Mouse (Mus musculus) megakaryocyte progenitor cell, adult 5-6 weeks (primary cell): Measurements from ENCODE around the gene Col5a3. TPM values are rescaled to one million over a fixed set of nuclear protein-coding genes. Genes with fewer than 3 reads are reported as not detected.
"Not testable (repeated sequence)": the region's sequence is repeated elsewhere in the genome, so short reads cannot be mapped to it uniquely, and the experiment has no call there.

Source experiments
- ATAC-seq: replicated peaks from 2 replicates; pipeline ENCODE4 v1.8.0; 2016; ENCODE audit warnings: mild to moderate bottlenecking, moderate TSS enrichment, inconsistent platforms; ENCODE audit not compliant: poor library complexity
- total RNA-seq, 2 experiments: library from RNA; stranded (forward) in 1 of 2; stranded (reverse) in 1 of 2; fragments of 157-497, 149-512 nt in 1 of 2; fragments of 200-1000 nt in 1 of 2; gene quantifications; 2 replicates each; pipeline versions ENCODE4 v1.2.3 to v1.2.4; 2015 to 2017

The Col5a3 gene
- total RNA-seq (2015) (0.37 and 0.42 TPM in 2 replicates), total RNA-seq (2017) (0.29 and 0.54 TPM in 2 replicates)

DNA sequence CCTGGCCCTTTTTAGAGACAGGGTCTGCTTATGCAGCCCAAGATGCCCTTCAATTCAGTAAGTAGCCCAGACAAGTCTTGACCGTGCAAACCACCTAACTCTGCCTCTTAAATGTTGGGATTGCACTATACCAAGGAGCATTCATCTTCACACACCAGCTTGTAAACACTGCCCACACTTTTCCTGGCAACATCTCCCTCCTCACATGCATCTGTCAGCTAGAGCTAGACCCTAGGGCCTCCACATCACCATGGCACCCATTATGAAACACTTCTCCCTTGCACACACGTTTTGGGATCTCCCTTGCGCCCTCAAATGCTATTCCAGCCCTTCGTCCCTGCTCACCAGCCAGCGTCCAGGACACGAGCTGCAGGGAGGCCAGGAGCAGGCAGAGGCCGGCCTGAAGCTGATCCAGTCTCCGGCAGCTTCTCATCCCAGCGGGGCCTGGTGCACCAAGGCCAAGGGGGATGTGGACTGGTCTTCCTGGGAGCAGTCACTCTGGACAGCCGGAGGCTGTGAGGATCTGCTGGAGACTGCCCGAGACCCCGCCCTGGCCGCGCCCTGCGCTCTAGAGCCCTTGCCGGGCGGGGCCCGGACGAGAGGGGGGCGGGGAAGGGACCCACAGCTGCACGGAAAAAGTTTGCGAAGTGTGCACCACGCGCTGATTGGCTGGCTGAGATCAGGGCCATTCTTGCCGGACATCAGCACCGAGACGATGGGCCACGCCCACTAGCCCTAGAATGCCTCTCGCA lies at the start of gene Col5a3:
Gene Col5a3, minus strand, starts transcription at position 547 of the 752 bp plus-strand sequence.
- no peak for ATAC-seq

DNA sequence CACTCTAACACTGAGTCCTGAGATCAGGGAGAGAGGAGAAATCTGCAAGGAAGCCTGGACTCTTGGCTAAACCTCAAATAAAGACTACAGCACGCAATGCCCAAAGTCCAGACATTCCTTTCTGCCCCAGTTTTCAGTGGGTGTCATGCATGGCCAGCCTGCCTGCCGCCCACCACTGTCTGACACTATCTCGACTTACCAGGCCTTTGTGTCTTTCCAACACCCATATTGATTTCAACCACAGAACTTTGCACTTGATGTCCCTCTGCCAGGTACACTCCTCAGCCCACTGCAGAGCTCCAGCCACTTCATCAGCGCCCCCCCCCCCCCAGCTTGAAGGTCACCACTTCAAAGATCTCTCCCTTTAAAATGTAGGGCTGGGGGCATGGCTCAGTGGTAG lies 47.4 kb upstream of the Col5a3 start:
- no peak for ATAC-seq

DNA sequence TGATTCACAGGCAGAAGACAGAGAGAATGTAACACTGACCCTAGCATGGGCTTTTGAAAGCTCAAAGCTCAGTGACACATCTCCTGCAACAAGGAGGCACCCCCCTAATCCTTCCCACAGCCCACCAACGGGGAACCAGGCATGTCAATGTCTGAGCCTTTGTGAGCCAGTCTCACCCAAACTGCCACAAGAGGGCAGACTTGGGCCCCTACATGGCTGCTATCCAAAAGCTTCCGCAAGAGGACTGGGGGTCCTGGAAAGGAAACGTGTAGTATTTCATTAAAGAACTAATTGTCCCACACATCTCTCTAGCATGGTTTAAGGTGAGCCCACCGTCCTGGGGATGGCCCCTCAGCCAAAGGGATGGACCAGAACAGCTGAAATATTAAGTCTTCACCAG lies 47.0 kb upstream of the Col5a3 start:
- peak; percentile 61 for ATAC-seq

DNA sequence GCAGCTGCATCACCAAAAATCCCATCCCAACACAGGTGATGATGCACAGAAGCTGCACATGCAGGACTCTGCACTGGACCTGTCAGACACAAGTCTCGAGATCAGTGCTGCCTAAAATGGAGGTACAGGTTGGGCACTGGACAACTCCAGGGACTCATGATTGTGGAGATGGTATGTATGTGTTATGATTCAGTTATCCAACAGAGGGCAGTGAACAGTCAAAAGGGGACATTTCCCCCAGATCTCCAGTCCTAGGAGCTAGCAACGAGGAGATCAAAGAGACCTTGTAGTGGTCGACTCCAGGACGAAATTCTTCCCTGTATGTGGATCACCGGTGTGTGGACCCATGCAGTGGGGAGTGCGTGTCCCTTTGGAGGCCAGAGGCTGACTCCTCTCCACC lies 45.1 kb upstream of the Col5a3 start:
- peak; percentile 32; the same call in 1 of the 2 replicates for ATAC-seq

DNA sequence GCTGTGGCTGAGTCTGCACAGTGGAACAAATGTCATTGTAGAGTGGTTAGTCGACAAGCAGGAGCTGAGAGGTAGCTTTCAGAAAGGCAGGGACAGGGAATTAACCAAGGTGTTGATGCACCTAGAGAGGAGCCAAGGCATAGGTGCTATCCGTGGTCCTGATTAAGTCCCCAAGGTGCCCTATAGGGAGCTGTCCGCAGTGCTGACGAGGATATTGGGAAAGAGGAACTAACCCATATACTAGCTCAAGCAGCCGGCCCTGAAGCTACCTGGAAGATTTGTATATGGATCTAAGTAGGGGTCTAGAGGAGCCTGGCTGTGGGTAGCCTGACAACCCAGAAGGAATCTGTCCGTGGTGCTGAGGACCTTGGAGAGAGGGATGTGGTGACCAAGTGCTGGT lies 42.3 kb upstream of the Col5a3 start:
- peak; percentile 99 for ATAC-seq

DNA sequence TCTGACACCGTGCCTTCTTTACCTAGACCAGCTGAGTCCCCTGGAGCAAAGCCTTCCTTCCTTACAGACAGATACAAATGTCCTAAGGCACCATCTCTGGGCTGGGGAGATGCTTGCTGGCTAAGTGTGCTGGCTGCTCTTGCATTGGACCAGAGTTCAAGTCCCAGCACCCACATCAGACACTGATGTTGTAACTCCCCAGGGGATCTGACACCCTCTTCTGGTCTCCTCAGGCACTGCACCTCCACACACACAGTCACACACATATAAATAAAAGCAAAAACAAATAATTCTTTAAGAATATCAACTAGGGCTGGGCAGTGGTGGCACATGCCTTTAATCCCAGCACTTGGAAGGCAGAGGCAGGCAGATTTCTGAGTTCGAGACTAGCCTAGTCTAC lies 35.3 kb upstream of the Col5a3 start:
- no peak; the same call in 1 of the 2 replicates for ATAC-seq

DNA sequence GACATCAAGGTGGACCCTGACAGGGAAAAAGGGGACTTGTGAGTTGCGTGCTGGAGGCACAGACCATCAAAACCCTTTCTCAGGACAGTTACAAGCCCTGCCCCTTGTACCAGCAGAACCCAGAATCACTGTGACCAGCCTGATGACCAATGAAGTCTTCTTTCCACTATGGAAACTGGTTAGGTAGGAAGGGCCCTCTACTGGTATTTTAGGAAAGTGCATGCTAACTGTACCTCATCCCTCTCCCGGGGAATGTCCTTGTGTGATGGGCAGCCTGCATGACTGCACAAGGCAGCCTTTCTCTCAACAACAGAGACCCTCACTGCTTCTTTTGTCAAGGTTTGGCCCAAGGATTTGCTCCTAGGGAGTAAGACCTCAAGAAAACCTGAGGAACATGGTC lies 27.8 kb upstream of the Col5a3 start:
- peak; percentile 44; the same call in 1 of the 2 replicates for ATAC-seq

DNA sequence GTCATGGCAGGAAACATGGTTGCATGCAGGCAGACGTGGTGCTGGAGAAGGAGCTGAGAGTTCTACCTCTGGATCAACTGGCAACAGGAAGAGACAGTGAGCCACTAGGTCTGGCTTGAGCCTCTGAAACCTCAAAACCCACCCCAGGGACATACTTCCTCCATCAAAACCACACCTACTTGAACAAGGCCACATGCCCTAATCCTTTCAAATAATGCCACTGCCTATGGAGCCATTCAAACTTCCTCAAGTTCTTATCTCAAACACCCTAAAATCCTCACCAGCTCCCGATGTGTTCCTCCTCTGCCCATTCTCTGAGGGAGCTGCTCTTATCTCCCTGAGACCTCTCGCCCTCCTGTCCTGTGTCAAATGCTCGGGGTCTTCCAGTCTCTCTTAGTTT lies 27.3 kb upstream of the Col5a3 start:
- ATAC-seq = no peak

DNA sequence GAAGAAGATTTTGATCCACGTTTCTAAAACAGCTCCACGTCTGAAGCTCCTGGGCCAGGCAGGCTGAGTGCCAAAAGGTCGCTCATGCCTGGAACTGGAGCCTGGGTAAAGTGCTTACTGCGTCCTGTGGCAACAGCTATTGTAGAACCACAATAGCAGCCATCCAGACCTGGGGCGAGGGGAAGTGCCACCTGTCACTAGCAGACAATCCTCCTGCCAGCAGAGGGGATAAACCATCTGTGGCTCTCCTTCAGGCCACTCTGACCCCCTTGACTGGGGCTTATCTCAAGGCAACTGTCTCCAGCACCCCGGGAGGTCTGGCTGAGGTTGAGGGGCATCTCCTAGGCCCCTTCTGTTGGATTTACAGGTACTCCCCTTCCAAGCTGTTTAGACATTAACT lies 24.1 kb upstream of the Col5a3 start:
- ATAC-seq = no peak

DNA sequence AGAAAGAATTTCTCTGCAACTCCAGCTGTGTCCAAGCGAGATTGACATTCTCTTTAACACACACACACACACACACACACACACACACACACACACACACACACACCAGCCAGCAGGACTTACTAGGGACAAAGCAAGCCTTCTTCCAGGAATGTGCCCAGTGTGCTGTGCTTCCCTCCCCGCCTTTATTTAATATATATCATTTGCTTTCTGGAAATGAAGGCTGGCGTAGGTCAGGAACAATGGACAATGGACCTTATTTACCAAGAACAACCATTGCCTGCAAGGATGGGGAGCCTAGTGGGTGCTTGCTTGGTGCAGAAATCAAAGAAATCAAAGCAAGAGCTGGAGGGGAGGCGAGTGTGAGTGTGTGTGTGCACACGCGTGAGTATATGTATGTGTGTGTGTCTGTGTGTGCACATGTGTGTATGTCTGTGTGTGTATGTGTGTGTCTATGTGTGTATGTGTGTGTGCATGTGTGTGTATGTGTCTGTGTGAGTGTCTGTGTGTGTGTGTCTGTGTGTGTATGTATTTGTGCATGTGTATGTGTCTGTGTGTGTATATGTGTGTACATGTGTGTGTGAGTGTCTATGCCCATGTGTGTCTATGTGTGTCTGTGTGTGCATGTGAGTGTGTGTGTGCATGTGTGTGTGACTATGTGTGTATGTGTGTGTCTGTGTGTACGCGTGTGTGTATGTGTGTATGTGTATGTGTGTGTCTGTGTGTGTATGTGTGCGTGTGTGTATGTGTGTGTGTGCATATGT lies 22.5 kb upstream of the Col5a3 start:
- ATAC-seq = no peak

DNA sequence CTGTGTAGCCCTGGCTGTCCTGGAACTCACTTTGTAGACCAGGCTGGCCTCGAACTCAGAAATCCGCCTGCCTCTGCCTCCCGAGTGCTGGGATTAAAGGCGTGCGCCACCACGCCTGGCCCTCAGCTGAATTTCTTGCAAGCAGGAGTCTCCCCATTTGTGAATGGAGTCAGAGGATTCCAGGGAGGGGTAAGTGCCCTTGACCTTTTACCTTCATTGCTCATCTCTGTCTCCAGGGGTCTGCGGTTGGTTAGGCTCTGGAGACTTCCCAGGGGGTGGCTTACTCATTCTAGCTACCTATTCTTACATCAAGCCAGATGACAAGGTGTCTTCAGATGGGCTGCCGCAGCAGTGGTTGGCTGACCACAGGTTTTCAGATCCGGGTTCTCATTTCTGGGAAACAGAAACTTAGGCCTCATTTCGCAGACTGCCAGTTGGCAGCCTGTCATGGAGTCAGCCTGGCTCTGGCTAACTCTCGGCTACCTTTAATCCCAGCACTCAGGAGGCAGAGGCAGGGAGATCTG lies 20.6 kb upstream of the Col5a3 start:
- ATAC-seq = not testable (repeated sequence)

DNA sequence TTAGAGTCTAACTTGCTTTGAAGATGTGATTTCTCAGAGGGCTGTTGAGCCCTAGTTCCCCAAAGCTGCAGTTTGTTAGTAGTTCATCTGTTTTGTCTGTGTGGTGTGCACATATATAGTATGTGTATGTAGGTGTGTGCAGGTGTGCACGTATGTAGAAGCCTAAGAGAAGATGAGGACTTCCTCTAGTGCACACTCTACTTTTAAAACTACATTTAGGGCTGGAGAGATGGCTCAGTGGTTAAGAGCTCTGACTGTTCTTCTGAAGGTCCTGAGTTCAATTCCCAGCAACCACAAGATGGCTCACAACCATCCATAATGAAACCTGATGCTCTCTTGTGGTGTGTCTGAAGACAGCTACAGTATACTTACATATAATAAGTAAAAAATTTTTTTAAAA lies 20.0 kb upstream of the Col5a3 start:
- no peak for ATAC-seq

DNA sequence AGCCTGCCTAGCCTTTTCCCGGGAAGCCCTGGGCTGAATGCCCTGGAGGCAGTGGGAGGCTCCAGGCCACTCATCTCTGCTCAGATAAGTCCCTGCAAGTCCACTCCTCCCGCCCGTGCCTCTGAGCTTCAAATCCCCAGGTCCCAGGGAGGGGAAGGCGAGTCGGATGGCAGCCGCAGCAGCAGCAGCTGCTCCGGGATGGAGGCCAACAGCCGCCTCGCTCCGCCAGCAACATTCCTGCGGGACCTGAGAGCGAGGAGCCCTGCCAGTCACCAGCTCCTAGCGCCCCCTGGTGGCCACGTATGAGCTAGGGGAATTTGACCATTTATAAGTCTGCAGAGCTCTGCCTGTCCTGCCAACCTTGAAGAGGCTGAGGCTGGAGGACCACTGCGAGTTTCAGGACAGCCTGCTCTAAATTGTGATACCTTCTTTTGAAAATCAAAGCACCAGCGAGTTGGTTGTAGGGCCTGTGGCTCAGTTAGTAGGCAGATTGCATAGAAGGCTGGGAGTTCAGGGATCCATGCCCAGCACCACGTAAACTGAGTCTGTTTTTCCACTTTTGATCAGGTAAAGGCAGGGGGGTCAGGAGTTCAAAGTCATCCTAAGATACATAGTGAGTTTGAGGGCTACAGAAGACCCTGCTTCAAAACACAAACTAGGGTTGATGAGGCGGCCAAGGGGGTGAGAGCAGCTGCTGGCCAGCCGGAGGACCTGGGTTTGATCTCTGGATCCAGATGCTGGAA lies 16.2 kb upstream of the Col5a3 start:
- ATAC-seq = peak; percentile 83

DNA sequence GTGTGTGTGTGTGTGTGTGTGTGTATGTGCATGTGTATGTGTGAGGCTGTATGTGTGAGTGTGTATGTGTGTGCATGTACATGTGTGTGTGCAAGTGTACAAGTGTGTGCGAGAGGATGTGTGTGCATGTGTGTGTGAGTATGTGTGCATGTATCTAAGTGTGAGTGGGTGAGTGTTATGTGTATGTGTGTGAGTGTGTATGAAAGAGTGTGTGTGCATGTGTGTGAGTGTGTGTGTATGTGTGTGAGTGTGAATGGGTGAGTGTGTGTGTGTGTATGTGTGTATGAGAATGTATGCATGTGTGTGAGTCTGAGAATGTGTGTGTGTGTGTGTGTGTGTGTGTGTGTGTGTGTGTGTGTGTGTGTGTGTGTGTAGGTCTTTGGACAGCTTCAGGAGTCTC lies 13.3 kb upstream of the Col5a3 start:
- no peak for ATAC-seq

DNA sequence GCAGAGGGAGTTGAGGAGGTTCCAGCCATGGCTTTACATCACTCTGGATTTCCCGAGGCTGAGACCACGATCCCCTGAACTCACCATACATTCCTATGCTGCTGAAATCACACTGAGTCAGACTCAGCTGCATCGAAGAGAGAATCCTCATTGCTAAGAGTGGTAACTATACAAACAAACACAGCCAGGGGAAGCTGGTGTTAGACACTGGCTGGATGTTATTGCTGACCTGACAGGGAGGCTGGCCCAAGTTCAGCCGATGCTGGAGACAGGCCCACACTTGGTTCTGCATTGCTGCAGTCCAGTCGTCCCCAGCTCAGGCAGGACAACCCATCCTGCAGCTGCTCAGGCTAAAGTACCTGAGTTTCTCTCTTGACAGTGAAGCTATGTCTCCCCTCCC lies 10.9 kb upstream of the Col5a3 start:
- no peak for ATAC-seq

DNA sequence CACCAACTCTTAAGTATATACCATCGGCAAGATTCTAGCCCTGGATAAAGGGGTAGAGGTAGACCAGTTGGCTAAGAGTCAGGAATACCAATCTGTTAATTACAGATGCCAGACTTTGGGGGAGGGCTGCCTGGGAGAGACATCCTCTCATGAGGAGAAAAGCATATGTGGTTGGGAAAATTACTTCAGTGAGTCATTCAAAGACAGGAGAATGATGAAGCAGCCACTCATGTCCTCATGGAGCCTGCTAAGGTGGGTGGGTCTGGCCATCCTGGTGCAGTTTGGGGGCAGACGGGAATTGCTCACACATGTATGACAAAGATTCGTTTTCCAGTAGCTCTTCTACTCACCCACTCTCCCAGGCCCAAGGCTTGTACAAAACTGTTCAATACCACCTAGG lies 8.0 kb upstream of the Col5a3 start:
- ATAC-seq = no peak

DNA sequence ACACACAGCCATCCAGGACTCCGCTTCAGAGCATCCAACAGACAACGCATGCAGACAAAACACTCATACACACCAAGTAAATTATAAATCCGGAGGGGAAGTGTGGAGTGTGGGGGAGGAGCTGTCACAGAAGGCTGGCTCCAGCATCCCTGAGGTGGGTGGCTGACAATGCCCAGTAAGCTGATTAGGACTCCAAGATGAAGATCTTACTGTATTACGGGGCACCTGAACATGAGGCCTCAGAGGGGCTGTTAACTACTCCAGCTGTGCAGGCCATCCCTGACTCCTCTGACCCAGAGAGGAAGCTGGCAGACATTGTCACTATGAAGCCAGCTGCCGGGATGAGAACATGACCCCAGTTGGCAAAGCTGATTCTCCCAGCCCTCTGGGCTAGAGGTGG lies 5.1 kb upstream of the Col5a3 start:
- ATAC-seq = no peak

DNA sequence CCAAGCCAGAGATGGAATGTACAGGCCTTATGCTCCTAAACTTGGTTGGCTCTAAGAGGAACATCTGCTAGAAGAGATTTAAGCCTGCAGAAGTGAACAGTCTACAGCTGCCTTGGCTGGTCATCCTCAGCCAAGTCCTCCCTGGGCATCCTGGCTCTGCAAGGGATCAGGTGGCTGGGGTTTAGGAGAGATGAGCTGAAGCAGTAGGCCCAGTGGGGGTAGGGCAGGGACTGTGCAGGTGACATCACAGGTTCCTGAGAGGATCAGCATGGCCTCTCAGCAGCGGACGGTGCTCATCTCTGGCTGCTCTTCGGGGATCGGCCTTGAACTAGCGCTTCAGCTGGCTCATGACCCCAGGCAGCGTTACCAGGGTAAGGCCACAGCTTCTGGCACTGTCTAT lies 3.4 kb upstream of the Col5a3 start, which contains the start of gene Rdh8:
Gene Rdh8, plus strand, starts transcription at position 268 of the 400 bp plus-strand sequence.
- no peak for ATAC-seq

DNA sequence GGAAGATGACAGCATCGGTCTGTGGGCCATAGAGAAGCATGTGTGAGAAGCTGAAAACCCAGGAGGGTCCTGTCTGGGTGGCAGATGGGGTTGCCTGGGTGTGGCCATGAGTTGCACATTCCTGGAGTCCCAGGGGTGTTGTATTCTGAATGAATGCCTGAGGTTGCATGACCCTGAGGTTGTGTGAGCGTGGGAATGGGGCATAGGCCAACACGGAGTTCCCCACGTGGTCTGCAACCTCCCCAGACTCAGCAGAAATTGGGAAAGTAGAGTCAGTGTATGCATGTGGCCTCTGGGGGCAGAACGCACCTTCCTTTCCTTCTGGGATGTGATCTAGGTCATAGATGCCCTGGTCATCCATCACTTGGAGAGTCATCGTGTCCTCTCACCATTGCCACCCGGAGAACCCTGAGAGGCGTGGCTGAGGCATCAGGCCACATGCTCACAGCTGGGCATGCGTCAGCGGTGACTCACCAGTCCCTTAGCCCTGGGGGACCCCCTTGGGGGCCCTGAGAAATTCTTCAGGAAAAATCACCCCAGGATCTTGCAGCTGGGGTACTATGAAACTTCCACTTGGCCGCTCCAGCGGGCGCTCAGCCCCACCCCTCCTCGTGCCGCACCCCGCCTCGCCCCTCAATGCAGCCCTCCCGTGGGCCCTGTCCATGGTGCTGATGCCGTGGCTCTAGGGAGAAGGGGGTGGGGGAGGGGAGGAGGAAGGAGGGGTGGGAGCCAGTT lies 2.2 kb downstream of the Col5a3 start:
- peak; percentile 90 for ATAC-seq

DNA sequence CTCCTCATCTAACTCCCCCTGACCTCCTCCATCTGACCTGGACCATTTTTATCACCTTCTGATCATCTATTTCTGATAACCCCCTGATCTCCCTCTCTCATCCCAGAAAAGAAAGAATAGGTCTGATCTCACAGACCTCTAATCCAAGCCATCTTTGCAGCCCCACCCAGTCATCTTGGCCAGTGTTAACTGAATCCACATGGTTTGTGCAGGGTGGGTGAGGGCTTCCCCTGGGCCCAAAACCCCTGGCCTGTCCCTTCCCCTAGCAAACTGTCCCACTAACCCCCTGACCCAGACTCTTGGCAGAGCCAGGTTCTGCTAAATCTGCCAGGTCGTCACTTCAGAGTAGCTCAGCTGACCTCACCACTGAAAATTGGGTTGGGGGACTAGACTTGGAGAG lies 4.1 kb downstream of the Col5a3 start:
- ATAC-seq = no peak

DNA sequence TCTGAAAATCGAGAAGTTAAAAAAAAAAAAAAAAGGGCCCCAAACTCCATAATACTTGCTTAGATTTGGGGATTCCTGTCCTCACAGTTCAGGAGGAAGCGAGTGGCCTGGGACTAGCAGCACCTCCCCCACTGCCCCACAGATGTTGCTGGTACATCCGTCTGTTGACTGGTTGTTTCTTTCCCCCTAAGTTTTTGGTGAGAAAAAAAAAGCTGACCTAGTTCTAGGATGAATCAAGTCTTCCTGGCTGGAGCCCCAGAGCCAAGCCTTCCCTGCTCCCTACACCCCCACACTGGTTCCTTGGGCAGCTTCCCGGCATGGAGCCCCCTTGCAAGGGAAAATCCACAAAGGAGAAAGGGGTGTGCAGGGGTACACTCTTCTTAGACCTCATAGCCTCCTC lies 4.6 kb downstream of the Col5a3 start:
- no peak for ATAC-seq
